Comparison of ENCODE assay signal across 29 mouse cellular contexts in genomic region chr10:80943701-80944100, GRCm38 (mm10). TPM values are rescaled to one million over a fixed set of nuclear protein-coding genes. Genes with fewer than 3 reads are reported as not detected.
A peak's percentile ranks its signal among the peaks of the same experiment; 100 is the strongest.
DNase-seq lines count a peak whose midpoint lies in the region; ATAC-seq and TF ChIP-seq lines count a peak whose summit lies in the region.
"Had no signal": no experiment of that assay in that cellular context is flagged by ENCODE, and none has a peak within 500 bp of the region (broad histone marks: within the 10 kb centered on the region; RNA-seq: fewer than 3 reads in every experiment).

No protein-coding gene starts in this region.

- no peak for TF ChIP-seq EP300 in heart, adult 2 months (IDR thresholded peaks at IDR 0.05; ENCODE audit: insufficient read depth, low read depth, low read length)

- 62% methylated on average over 9 of the region's 9 CpGs for WGBS in heart, embryonic 14.5 days
- WGBS in heart, adult 2 months = 43% methylated on average over 9 of the region's 9 CpGs
- 63% methylated on average over 9 of the region's 9 CpGs for WGBS in liver, embryonic 16.5 days (ENCODE audit: insufficient replicate concordance)
- 76% methylated on average over 9 of the region's 9 CpGs for WGBS in liver, embryonic 11.5 days

- no peak overlapping the region for H3K4me2 ChIP-seq in heart, embryonic 14.5 days (ENCODE audit: low read length)
- H3K4me2 ChIP-seq in liver, embryonic 16.5 days (ENCODE audit: low read depth, low read length) = no peak overlapping the region
- H3K4me2 ChIP-seq in liver, embryonic 11.5 days = no peak overlapping the region
- H3K4me2 ChIP-seq: hindbrain, embryonic 12.5 days; lung, embryonic 14.5 days; neural tube, embryonic 13.5 days had no signal

- no peak for TF ChIP-seq CTCF in heart, adult 2 months (IDR thresholded peaks at IDR 0.05)

- no peak for TF ChIP-seq POLR2A in heart, adult 2 months (IDR thresholded peaks at IDR 0.05; ENCODE audit: insufficient read depth, low read depth, low read length)

- H3K9ac ChIP-seq in heart, embryonic 14.5 days (ENCODE audit: low read length) = 0 out of 2 replicates have a peak overlapping the region, but pooled peaks have one; percentile 22
- H3K9ac ChIP-seq in heart, adult 2 months (ENCODE audit: low read depth, low read length) = no peak overlapping the region
- no peak overlapping the region for H3K9ac ChIP-seq in liver, embryonic 16.5 days (ENCODE audit: low read depth, low read length)
- H3K9ac ChIP-seq in liver, embryonic 11.5 days (ENCODE audit: low read depth, low read length) = no peak overlapping the region
- H3K9ac ChIP-seq: hindbrain, embryonic 12.5 days; lung, embryonic 14.5 days; neural tube, embryonic 13.5 days had no signal

- no peaks in the 10 kb centered on the region for H3K36me3 ChIP-seq in heart, embryonic 14.5 days (ENCODE audit: control insufficient read depth, insufficient read depth, low read length)
- H3K36me3 ChIP-seq in heart, adult 2 months (ENCODE audit: control insufficient read depth, insufficient read depth, low read length) = no peaks in the 10 kb centered on the region
- H3K36me3 ChIP-seq in liver, embryonic 16.5 days (ENCODE audit: control insufficient read depth, insufficient read depth) = no peaks in the 10 kb centered on the region
- no peaks in the 10 kb centered on the region for H3K36me3 ChIP-seq in liver, embryonic 11.5 days (ENCODE audit: control insufficient read depth, insufficient read depth, low read length)
- H3K36me3 ChIP-seq: embryonic facial prominence, embryonic 10.5 days; hindbrain, embryonic 12.5 days; neural tube, embryonic 13.5 days had no signal

- H3K4me1 ChIP-seq in heart, embryonic 14.5 days (ENCODE audit: control insufficient read depth in 2 of 2, insufficient read depth in 2 of 2, low read length in 2 of 2) = peaks cover 59 to 68% of the 10 kb centered on the region in 2 experiments
- peaks cover 28% of the 10 kb centered on the region for H3K4me1 ChIP-seq in heart, adult 2 months (ENCODE audit: control insufficient read depth, insufficient read depth, low read length)
- H3K4me1 ChIP-seq in liver, embryonic 16.5 days (ENCODE audit: control insufficient read depth, low read depth, low read length) = peaks cover 26% of the 10 kb centered on the region
- H3K4me1 ChIP-seq in liver, embryonic 11.5 days (replicated peaks; ENCODE audit: control insufficient read depth, insufficient read depth, low read length) = peaks cover 25% of the 10 kb centered on the region

- no peaks in the 10 kb centered on the region for H3K27me3 ChIP-seq in heart, embryonic 14.5 days (ENCODE audit: control insufficient read depth, insufficient read depth, low read length)
- H3K27me3 ChIP-seq in heart, adult 2 months (ENCODE audit: control insufficient read depth, insufficient read depth, low read length) = no peaks in the 10 kb centered on the region
- peaks cover 4% of the 10 kb centered on the region; the same call in 1 of the 2 replicates for H3K27me3 ChIP-seq in liver, embryonic 16.5 days (ENCODE audit: control insufficient read depth, insufficient read depth, low read depth, low read length)
- peaks cover 3% of the 10 kb centered on the region; the same call in 1 of the 2 replicates for H3K27me3 ChIP-seq in liver, embryonic 11.5 days (replicated peaks; ENCODE audit: control insufficient read depth, insufficient read depth, low read length)
- H3K27me3 ChIP-seq: Patski had no signal

- no peaks in the 10 kb centered on the region for H3K9me3 ChIP-seq in heart, embryonic 14.5 days (ENCODE audit: control insufficient read depth, low read length)
- no peaks in the 10 kb centered on the region for H3K9me3 ChIP-seq in liver, embryonic 16.5 days (replicated peaks; ENCODE audit: control insufficient read depth, low read length)
- H3K9me3 ChIP-seq in liver, embryonic 11.5 days (ENCODE audit: control insufficient read depth, low read length) = no peaks in the 10 kb centered on the region
- H3K9me3 ChIP-seq: embryonic facial prominence, embryonic 10.5 days; hindbrain, embryonic 12.5 days; megakaryocyte, embryonic 14.5 days; neural tube, embryonic 13.5 days had no signal

- peak overlapping the region in 1 of 2 experiments; percentile 25; a peak in 1 of 4 replicates for H3K27ac ChIP-seq in heart, embryonic 14.5 days (replicated peaks in 1 of 2; ENCODE audit: control insufficient read depth in 1 of 2, insufficient read depth in 1 of 2, low read depth in 2 of 2, low read length in 2 of 2)
- no peak overlapping the region for H3K27ac ChIP-seq in heart, adult 2 months
- H3K27ac ChIP-seq in liver, embryonic 16.5 days (ENCODE audit: low read length) = peak overlapping the region; percentile 16; the same call in 1 of the 2 replicates
- no peak overlapping the region for H3K27ac ChIP-seq in liver, embryonic 11.5 days (ENCODE audit: low read depth, low read length)
- H3K27ac ChIP-seq: embryonic facial prominence, embryonic 10.5 days; hindbrain, embryonic 12.5 days; kidney, postnatal 0 days; left cerebral cortex, adult 2 months; neural tube, embryonic 13.5 days had no signal

- intact Hi-C loops in heart, adult 2 months (cut with DNase I) = no loop called here

- ATAC-seq in heart, embryonic 14.5 days (ENCODE audit: insufficient number of reproducible peaks, insufficient read depth, low FRiP score, low read depth) = no peak
- no peak for ATAC-seq in liver, embryonic 16.5 days (ENCODE audit: low read depth)
- no peak for ATAC-seq in liver, embryonic 11.5 days (replicated peaks; ENCODE audit: low FRiP score)
- ATAC-seq: CD4-positive, CD25-positive, alpha-beta regulatory T cell, adult 4 months; forebrain, embryonic 16.5 days; Patski had no signal

- H3K4me3 ChIP-seq in heart, embryonic 14.5 days (ENCODE audit: control insufficient read depth in 1 of 2, insufficient read depth in 1 of 2, low read depth in 1 of 2, low read length in 2 of 2) = no peak overlapping the region
- no peak overlapping the region for H3K4me3 ChIP-seq in heart, adult 2 months
- H3K4me3 ChIP-seq in liver, embryonic 16.5 days (ENCODE audit: low read depth, low read length) = no peak overlapping the region
- H3K4me3 ChIP-seq in liver, embryonic 11.5 days (ENCODE audit: low read depth, low read length) = no peak overlapping the region
- H3K4me3 ChIP-seq: embryonic facial prominence, embryonic 10.5 days; hindbrain, embryonic 12.5 days; left cerebral cortex, adult 2 months; megakaryocyte, embryonic 14.5 days; neural tube, embryonic 13.5 days had no signal

- H3K79me2 ChIP-seq in heart, adult 2 months (replicated peaks; ENCODE audit: control insufficient read depth, insufficient read depth, low read length) = no peaks in the 10 kb centered on the region

- peak; percentile 28 for DNase-seq in adrenal gland, adult 2 months
- no peak for DNase-seq in adrenal gland, postnatal 4 days (ENCODE audit: low spot score in 2 of 2)
- no peak for DNase-seq in heart, adult 2 months
- DNase-seq in liver, embryonic 11.5 days (ENCODE audit: low spot score) = no peak
- peak; percentile 92 for DNase-seq in Muller cell, postnatal 12 days (ENCODE audit: inconsistent ontology term)
- DNase-seq in layer of hippocampus, adult 18-20 months (ENCODE audit: low spot score in 2 of 2) = no peak
- DNase-seq: adrenal gland, postnatal 25 days; cerebellum, adult 11 months; cerebellum, adult 9-11 months; gastrocnemius, postnatal 14 days; kidney, adult 11 months; lung, embryonic 14.5 days; lung, postnatal 36 days; midbrain, embryonic 14.5 days; retina, postnatal 1 day; right cerebral cortex, postnatal 25 days; spleen, adult 18-20 months; thymus, postnatal 25 days had no signal

RNA-seq across cellular contexts. Expression of gene Gadd45b, which starts 13.8 kb away (rescaled TPM):
- 10 to 100 TPM; 25.6 to 84.9 TPM for total RNA-seq in adrenal gland, adult 2 months (2021)
- 37.6 and 50.8 TPM in 2 replicates for polyA plus RNA-seq in adrenal gland, adult 2 months (2012; rRNA removed)
- 10 to 100 TPM; 10.9 to 11.1 TPM for total RNA-seq in adrenal gland, postnatal 4 days (2021)
- polyA plus RNA-seq in heart, embryonic 14.5 days (2014; fragmentation: Nextera tagmentation; extraction: Ambion mirVana) = 34.5 and 39.8 TPM in 2 replicates
- total RNA-seq in heart, adult 2 months (2021) = 10 to 100 TPM; 10.9 to 13.9 TPM
- 10.0 and 10.1 TPM in 2 replicates for polyA plus RNA-seq in heart, adult 2 months (2012; rRNA removed)
- 4.0 and 5.0 TPM in 2 replicates for polyA plus RNA-seq in liver, embryonic 16.5 days (2015; fragmentation: Nextera tagmentation; extraction: Ambion mirVana)
- polyA plus RNA-seq in liver, embryonic 11.5 days (2014; fragmentation: Nextera tagmentation; extraction: Ambion mirVana) = 4.0 and 5.0 TPM in 2 replicates
- 10 to 100 TPM; 24.9 to 28.1 TPM for total RNA-seq in layer of hippocampus, adult 18-20 months (2021)

RNA-seq across cellular contexts. Expression of gene Lmnb2, which starts 25.7 kb away (rescaled TPM):
- total RNA-seq in adrenal gland, adult 2 months (2021) = 10 to 100 TPM; 10.8 to 11.4 TPM
- 16.2 and 17.9 TPM in 2 replicates for polyA plus RNA-seq in adrenal gland, adult 2 months (2012; rRNA removed)
- 10 to 100 TPM; 18.5 to 23.1 TPM for total RNA-seq in adrenal gland, postnatal 4 days (2021)
- 7.3 and 8.1 TPM in 2 replicates for polyA plus RNA-seq in heart, embryonic 14.5 days (2014; fragmentation: Nextera tagmentation; extraction: Ambion mirVana)
- 1 to 10 TPM; 3.6 to 5.4 TPM for total RNA-seq in heart, adult 2 months (2021)
- polyA plus RNA-seq in heart, adult 2 months (2012; rRNA removed) = 5.4 and 7.4 TPM in 2 replicates
- 10.3 TPM in 2 replicates for polyA plus RNA-seq in liver, embryonic 16.5 days (2015; fragmentation: Nextera tagmentation; extraction: Ambion mirVana)
- polyA plus RNA-seq in liver, embryonic 11.5 days (2014; fragmentation: Nextera tagmentation; extraction: Ambion mirVana) = 16.2 and 18.2 TPM in 2 replicates
- 10 to 100 TPM; 19.5 to 22.3 TPM for total RNA-seq in layer of hippocampus, adult 18-20 months (2021)

RNA-seq across cellular contexts. Expression of gene Timm13, which starts 42.9 kb away (rescaled TPM):
- total RNA-seq in adrenal gland, adult 2 months (2021) = 100 to 1,000 TPM; 174 to 231 TPM
- 236 and 243 TPM in 2 replicates for polyA plus RNA-seq in adrenal gland, adult 2 months (2012; rRNA removed)
- total RNA-seq in adrenal gland, postnatal 4 days (2021) = 100 to 1,000 TPM; 162 to 179 TPM
- polyA plus RNA-seq in heart, embryonic 14.5 days (2014; fragmentation: Nextera tagmentation; extraction: Ambion mirVana) = 310 and 338 TPM in 2 replicates
- 100 to 1,000 TPM; 126 to 133 TPM for total RNA-seq in heart, adult 2 months (2021)
- 151 and 188 TPM in 2 replicates for polyA plus RNA-seq in heart, adult 2 months (2012; rRNA removed)
- 151 and 160 TPM in 2 replicates for polyA plus RNA-seq in liver, embryonic 16.5 days (2015; fragmentation: Nextera tagmentation; extraction: Ambion mirVana)
- 396 and 445 TPM in 2 replicates for polyA plus RNA-seq in liver, embryonic 11.5 days (2014; fragmentation: Nextera tagmentation; extraction: Ambion mirVana)
- total RNA-seq in layer of hippocampus, adult 18-20 months (2021) = 100 to 1,000 TPM; 136 to 144 TPM

Comparison
In these comparisons a context has a peak if more than half of its experiments do, and no peak if none do; other contexts are left out.
1. DNase-seq: peak in adrenal gland, adult 2 months (single experiment) and Muller cell, postnatal 12 days (single experiment); none in adrenal gland, postnatal 4 days (0 of 2), heart, adult 2 months (0 of 2), liver, embryonic 11.5 days (single experiment) and layer of hippocampus, adult 18-20 months (0 of 2).